Mouse (Mus musculus): ENCODE results near the gene Ncoa7.

DNA sequence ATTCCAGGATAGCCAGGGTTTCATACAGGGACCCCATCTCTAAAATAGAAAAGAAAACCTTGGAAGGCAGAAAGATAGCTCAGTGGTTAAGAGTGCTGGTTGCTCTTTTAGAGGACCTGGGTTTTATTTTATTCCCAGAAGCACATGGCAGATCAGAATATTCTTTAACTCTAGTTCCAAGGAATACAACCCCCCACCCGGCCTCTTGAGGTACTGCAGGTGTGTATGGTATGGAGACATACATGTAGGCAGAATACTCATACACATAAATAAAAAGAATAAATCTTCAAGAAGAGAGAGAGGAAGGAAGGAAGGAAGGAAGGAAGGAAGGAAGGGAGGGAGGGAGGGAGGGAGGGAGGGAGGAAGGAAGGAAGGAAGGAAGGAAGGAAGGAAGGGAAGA, 72.3 kb downstream of the Ncoa7 start:
- TF ChIP-seq CTCF (IDR thresholded peaks at IDR 0.05; ENCODE audit: extremely low read depth, insufficient read depth, insufficient read length, insufficient replicate concordance) (no peak), POLR2A (IDR thresholded peaks at IDR 0.05; ENCODE audit: low read depth, low read length) (no peak)

All from spleen, adult 2 months (tissue).